Mouse (Mus musculus): Measurements from ENCODE around the gene Polr3gl. TPM values are rescaled to one million over a fixed set of nuclear protein-coding genes. Genes with fewer than 3 reads are reported as not detected.

Gene Polr3gl
- polyA plus RNA-seq, 1 experiment: 15.4 TPM

DNA sequence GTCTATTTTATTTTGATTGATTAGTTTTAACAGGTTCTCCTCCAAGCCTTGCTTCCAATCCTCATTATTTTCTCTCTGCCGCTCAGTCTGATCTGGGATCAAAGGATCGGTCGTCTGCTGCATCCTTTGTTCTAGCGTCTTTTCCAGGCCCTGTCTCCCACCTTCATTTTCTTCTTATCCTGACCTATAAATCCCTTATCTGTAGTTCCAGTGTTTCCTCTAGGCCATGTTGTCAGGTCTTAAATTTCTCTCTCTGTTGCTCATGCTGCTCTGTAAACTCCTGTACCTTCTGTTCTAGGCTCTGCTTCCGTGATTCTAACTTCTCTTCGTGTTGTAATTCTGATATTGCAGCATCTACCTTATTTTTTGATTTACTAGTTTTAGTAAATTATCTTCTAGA is 53.2 kb downstream of the Polr3gl start:
- Histone ChIP-seq H3K9me3 (peaks cover 3% of the 10 kb centered on the region), H3K27me3 (replicated peaks) (peaks cover 33% of the 10 kb centered on the region), H3K4me1 (no peaks in the 10 kb centered on the region), H3K36me3 (replicated peaks; ENCODE audit: low read length) (no peaks in the 10 kb centered on the region), H3K4me3 (replicated peaks) (no peak overlapping the region)
- TF ChIP-seq FLI1 (IDR thresholded peaks at IDR 0.05; ENCODE audit: low read length) (no peak), GATA1 (IDR thresholded peaks at IDR 0.05; ENCODE audit: borderline replicate concordance, low read length) (no peak)

DNA sequence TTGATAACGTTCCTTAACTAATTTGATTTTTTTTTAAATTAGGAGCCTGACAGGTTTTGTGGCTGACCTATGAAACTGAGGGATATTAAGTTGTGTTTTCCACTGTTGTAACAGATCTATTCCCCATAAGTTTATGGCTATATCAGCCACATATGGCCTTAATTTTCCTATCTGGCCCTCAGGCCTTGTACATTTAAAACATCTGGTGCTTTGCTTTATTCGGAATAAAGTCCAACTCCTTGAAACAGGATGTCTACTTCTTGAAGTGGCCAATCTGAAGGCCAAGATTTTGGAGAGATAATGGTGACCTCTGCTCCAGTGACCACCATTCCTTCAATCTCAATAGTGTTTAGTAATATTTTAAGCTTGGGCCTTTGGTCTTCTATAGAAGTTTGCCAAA is 54.7 kb downstream of the Polr3gl start:
- peaks cover 33% of the 10 kb centered on the region for H3K27me3 ChIP-seq (replicated peaks)
- H3K36me3 ChIP-seq (replicated peaks; ENCODE audit: low read length): no peaks in the 10 kb centered on the region
- no peak overlapping the region for H3K4me3 ChIP-seq (replicated peaks)
- H3K9me3 ChIP-seq: peaks cover 6% of the 10 kb centered on the region
- TF ChIP-seq FLI1 (IDR thresholded peaks at IDR 0.05; ENCODE audit: low read length) (no peak), GATA1 (IDR thresholded peaks at IDR 0.05; ENCODE audit: borderline replicate concordance, low read length) (no peak)
- H3K4me1 ChIP-seq: no peaks in the 10 kb centered on the region

DNA sequence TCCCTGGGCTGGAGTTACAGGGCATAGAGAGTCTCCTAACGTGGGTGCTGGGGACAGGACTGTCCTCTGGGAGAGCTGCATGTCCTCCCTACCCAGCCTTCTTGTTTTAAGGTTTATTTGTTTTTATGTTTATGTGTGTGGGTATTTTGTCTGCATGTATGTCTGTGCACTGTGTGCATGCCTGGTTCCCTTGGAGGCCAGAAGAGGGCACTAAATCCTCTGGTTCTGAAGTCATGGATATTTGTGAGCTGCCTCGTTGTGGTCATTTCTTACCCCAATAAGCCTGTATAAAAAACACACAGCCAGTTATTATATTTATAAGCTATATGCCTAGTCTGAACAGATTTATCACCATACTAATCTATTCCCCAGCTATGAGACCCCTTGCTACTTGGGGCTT is 59.7 kb downstream of the Polr3gl start:
- no peak overlapping the region for H3K4me3 ChIP-seq (replicated peaks)
- peaks cover 3% of the 10 kb centered on the region; the same call in 1 of the 2 replicates for H3K9me3 ChIP-seq
- H3K4me1 ChIP-seq: no peaks in the 10 kb centered on the region
- no peaks in the 10 kb centered on the region for H3K36me3 ChIP-seq (replicated peaks; ENCODE audit: low read length)
- TF ChIP-seq FLI1 (IDR thresholded peaks at IDR 0.05; ENCODE audit: low read length): no peak
- TF ChIP-seq GATA1 (IDR thresholded peaks at IDR 0.05; ENCODE audit: borderline replicate concordance, low read length): no peak
- H3K27me3 ChIP-seq (replicated peaks): peaks cover 36% of the 10 kb centered on the region

DNA sequence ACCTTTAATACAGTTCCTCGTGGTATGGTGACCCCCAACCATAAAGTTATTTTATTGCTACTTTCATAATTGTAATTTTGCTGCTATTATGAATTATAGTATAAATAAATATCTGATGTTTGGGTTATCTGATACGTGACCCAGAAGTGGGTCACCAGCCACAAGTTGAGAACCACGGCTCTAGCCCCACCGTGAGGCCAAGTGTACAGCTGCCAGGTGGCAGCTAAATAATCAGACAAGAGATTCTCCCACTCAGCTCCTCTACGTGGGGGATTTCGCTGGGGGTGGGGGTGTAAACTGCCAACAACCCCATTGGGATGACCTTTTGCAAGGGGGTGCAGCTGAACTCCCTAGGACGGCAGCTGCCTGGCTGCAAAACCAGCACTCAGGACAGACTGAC is 61.9 kb downstream of the Polr3gl start:
- H3K9me3 ChIP-seq: peaks cover 8% of the 10 kb centered on the region; the same call in 1 of the 2 replicates
- no peak overlapping the region for H3K4me3 ChIP-seq (replicated peaks)
- TF ChIP-seq GATA1 (IDR thresholded peaks at IDR 0.05; ENCODE audit: borderline replicate concordance, low read length) (no peak), FLI1 (IDR thresholded peaks at IDR 0.05; ENCODE audit: low read length) (no peak)
- peaks cover 56% of the 10 kb centered on the region for H3K27me3 ChIP-seq (replicated peaks)
- no peaks in the 10 kb centered on the region for H3K36me3 ChIP-seq (replicated peaks; ENCODE audit: low read length)
- H3K4me1 ChIP-seq: peaks cover 12% of the 10 kb centered on the region

DNA sequence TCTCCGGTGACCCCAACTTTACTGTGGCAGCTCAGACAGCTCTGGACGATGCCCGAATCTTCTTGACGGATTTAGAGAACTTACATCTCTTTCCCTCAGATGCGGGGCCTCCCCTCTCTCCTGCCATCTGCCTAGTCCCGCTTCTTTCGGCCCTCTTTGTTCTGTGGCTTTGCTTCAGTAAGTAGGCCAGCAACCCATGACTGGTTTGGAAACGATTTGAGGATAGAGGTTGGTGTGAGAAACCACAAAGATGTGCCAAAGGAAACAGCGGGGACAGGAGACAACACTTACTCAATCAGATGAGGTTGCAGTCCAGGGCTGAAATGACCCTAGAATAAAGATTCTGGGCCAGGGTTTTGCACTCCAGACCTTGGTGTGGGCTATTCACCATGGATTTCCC is 65.5 kb downstream of the Polr3gl start:
- H3K36me3 ChIP-seq (replicated peaks; ENCODE audit: low read length): no peaks in the 10 kb centered on the region
- peaks cover 30% of the 10 kb centered on the region for H3K4me1 ChIP-seq
- 0 out of 2 replicates have a peak, but pooled peaks cover 5% of the 10 kb centered on the region for H3K9me3 ChIP-seq
- H3K4me3 ChIP-seq (replicated peaks): no peak overlapping the region
- TF ChIP-seq FLI1 (IDR thresholded peaks at IDR 0.05; ENCODE audit: low read length): no peak
- no peak for TF ChIP-seq GATA1 (IDR thresholded peaks at IDR 0.05; ENCODE audit: borderline replicate concordance, low read length)
- peaks cover 84% of the 10 kb centered on the region for H3K27me3 ChIP-seq (replicated peaks)

Other genes with a start within 250 kb of the Polr3gl start
- gene BC107364, start 141.9 kb downstream of the Polr3gl start, polyA plus RNA-seq (2012; ENCODE audit: insufficient read depth, low replicate concordance): not detected in 2 replicates
- gene Hfe2, start 69.0 kb downstream of the Polr3gl start, polyA plus RNA-seq (2012; ENCODE audit: insufficient read depth, low replicate concordance): 21.2 and 30.0 TPM in 2 replicates
- gene Txnip, start 36.2 kb downstream of the Polr3gl start, polyA plus RNA-seq (2012; ENCODE audit: insufficient read depth, low replicate concordance): 4.1 and 22.7 TPM in 2 replicates
- gene Gm16253, start 17.2 kb downstream of the Polr3gl start, polyA plus RNA-seq (2012; ENCODE audit: insufficient read depth, low replicate concordance): 0.51 TPM in 1 of 2 replicates, not detected in the other
- not detected in 2 replicates for gene Ankrd34a, start 2.5 kb upstream of the Polr3gl start, polyA plus RNA-seq (2012; ENCODE audit: insufficient read depth, low replicate concordance)
- 1.2 TPM in 1 of 2 replicates, not detected in the other for gene Lix1l, start 7.0 kb upstream of the Polr3gl start, polyA plus RNA-seq (2012; ENCODE audit: insufficient read depth, low replicate concordance)
- gene Rbm8a, start 35.8 kb upstream of the Polr3gl start, polyA plus RNA-seq (2012; ENCODE audit: insufficient read depth, low replicate concordance): 14.0 and 112 TPM in 2 replicates
- gene Pex11b, start 41.2 kb upstream of the Polr3gl start, polyA plus RNA-seq (2012; ENCODE audit: insufficient read depth, low replicate concordance): 2.2 TPM in 1 of 2 replicates, not detected in the other
- not detected in 2 replicates for gene Gm42957, start 41.3 kb upstream of the Polr3gl start, polyA plus RNA-seq (2012; ENCODE audit: insufficient read depth, low replicate concordance)
- 0.01 TPM in 1 of 2 replicates, not detected in the other for gene Itga10, start 51.4 kb upstream of the Polr3gl start, polyA plus RNA-seq (2012; ENCODE audit: insufficient read depth, low replicate concordance)
- 9.5 and 30.5 TPM in 2 replicates for gene Ankrd35, start 76.0 kb upstream of the Polr3gl start, polyA plus RNA-seq (2012; ENCODE audit: insufficient read depth, low replicate concordance)
- gene Pias3, start 102.2 kb upstream of the Polr3gl start, polyA plus RNA-seq (2012; ENCODE audit: insufficient read depth, low replicate concordance): 30.6 and 32.8 TPM in 2 replicates
- gene Nudt17, start 114.4 kb upstream of the Polr3gl start, polyA plus RNA-seq (2012; ENCODE audit: insufficient read depth, low replicate concordance): 0.17 TPM in 1 of 2 replicates, not detected in the other
- 0.70 and 5.0 TPM in 2 replicates for gene Polr3c, start 133.4 kb upstream of the Polr3gl start, polyA plus RNA-seq (2012; ENCODE audit: insufficient read depth, low replicate concordance)
- 2.5 and 19.1 TPM in 2 replicates for gene Rnf115, start 133.5 kb upstream of the Polr3gl start, polyA plus RNA-seq (2012; ENCODE audit: insufficient read depth, low replicate concordance)
- gene Pdzk1, start 235.1 kb upstream of the Polr3gl start, polyA plus RNA-seq (2012; ENCODE audit: insufficient read depth, low replicate concordance): 0.89 TPM in 1 of 2 replicates, not detected in the other
- gene Cd160, start 235.2 kb upstream of the Polr3gl start, polyA plus RNA-seq (2012; ENCODE audit: insufficient read depth, low replicate concordance): not detected in 2 replicates

Measured in megakaryocyte, embryonic 14.5 days (primary cell).